Mouse (Mus musculus): ENCODE results near the gene Slc1a4.

GRCm38 (mm10) chr11:20278702-20279101 lies 53.8 kb downstream of the Slc1a4 start:
- TF ChIP-seq TAL1 (IDR thresholded peaks at IDR 0.05; ENCODE audit: low read length) = no peak
- TF ChIP-seq GATA1 (IDR thresholded peaks at IDR 0.05; ENCODE audit: low read length) = no peak
